Mouse (Mus musculus) C2C12 (cell line): ENCODE data around the gene Pitx2.

Experiments
- CTCF ChIP-seq: IDR thresholded peaks from one replicate; pipeline ENCODE4 v1.5.1; 2011; ENCODE audit not compliant: control insufficient read depth, insufficient read depth, insufficient read length
- FOSL1 ChIP-seq: IDR thresholded peaks from one replicate; pipeline ENCODE4 v1.8.0; 2011; ENCODE audit warnings: mild to moderate bottlenecking, low read length; ENCODE audit not compliant: poor library complexity, insufficient read depth, severe bottlenecking
- MAX ChIP-seq: IDR thresholded peaks from one replicate; pipeline ENCODE4 v1.6.1; 2011; ENCODE audit warnings: mild to moderate bottlenecking, control low read depth
- MYOD1 ChIP-seq: IDR thresholded peaks from one replicate; pipeline ENCODE4 v1.6.1; 2011; ENCODE audit warnings: low read depth; ENCODE audit not compliant: control insufficient read depth, insufficient read length
- MYOG ChIP-seq: IDR thresholded peaks from one replicate; pipeline ENCODE4 v1.6.1; 2011; ENCODE audit not compliant: control insufficient read depth, insufficient read length; ENCODE audit errors: extremely low read depth
- USF1 ChIP-seq: IDR thresholded peaks from one replicate; pipeline ENCODE4 v1.6.1; 2011; ENCODE audit warnings: low read depth, mild to moderate bottlenecking, control low read depth, moderate library complexity

GRCm38 (mm10) chr3:129250997-129251396 lies 51.3 kb downstream of the Pitx2 start:
- TF ChIP-seq CTCF (no peak), MYOG (no peak), MYOD1 (no peak), USF1 (no peak), MAX (no peak), FOSL1 (no peak)
